ENCODE assay signal across 9 mouse cellular contexts in genomic region chr5:50059586-50059985, GRCm38 (mm10). TPM values are rescaled to one million over a fixed set of nuclear protein-coding genes. Genes with fewer than 3 reads are reported as not detected.
A peak's percentile ranks its signal among the peaks of the same experiment; 100 is the strongest.
DNase-seq lines count a peak whose midpoint lies in the region; ATAC-seq and TF ChIP-seq lines count a peak whose summit lies in the region.
"Had no signal": no experiment of that assay in that cellular context is flagged by ENCODE, and none has a peak within 500 bp of the region (broad histone marks: within the 10 kb centered on the region; RNA-seq: fewer than 3 reads in every experiment).

No protein-coding gene starts in this region.

- peaks cover 6% of the 10 kb centered on the region for H3K4me1 ChIP-seq in lung, adult 2 months (ENCODE audit: control insufficient read depth, insufficient read depth, low read length)
- H3K4me1 ChIP-seq in stomach, postnatal 0 days (replicated peaks; ENCODE audit: control insufficient read depth, insufficient read depth), result 0 out of 2 replicates have a peak, but pooled peaks cover 3% of the 10 kb centered on the region

- peak overlapping the region; percentile 89 for H3K27ac ChIP-seq in stomach, postnatal 0 days (replicated peaks)

- peak; percentile 16 for DNase-seq in testis, postnatal 14 days (ENCODE audit: low spot score)
- DNase-seq in testis, postnatal 10 days (ENCODE audit: low spot score), result no peak
- peak; percentile 59 to 72 for DNase-seq in kidney, adult 8-10 months
- DNase-seq in lung, adult 2 months, result peak; percentile 29
- peak; percentile 87 for DNase-seq in stomach, postnatal 0 days (ENCODE audit: low spot score)
- DNase-seq in spleen, adult 18-20 months, result no peak
- no peak for DNase-seq in left cerebral cortex, postnatal 25 days (ENCODE audit: low spot score in 2 of 2)
- no peak for DNase-seq in cerebellum, adult 8-10 months

- no peaks in the 10 kb centered on the region for H3K9me3 ChIP-seq in stomach, postnatal 0 days (ENCODE audit: control insufficient read depth, low read length)

- no peak overlapping the region for H3K4me3 ChIP-seq in lung, adult 2 months (replicated peaks; ENCODE audit: extremely low read depth, low read depth, low read length)
- H3K4me3 ChIP-seq in stomach, postnatal 0 days (ENCODE audit: low read depth, low read length), result peak overlapping the region; percentile 92

- ATAC-seq in stomach, postnatal 0 days (ENCODE audit: low FRiP score, low TSS enrichment), result peak; percentile 96

- intact Hi-C loops in left cerebral cortex, postnatal 25 days (cut with DNase I), result loop anchor here (5.0 kb wide), 1 partner anchor 158 kb away; no protein-coding TSS in a partner anchor

- no peak overlapping the region for H3K9ac ChIP-seq in stomach, postnatal 0 days (ENCODE audit: low read length)

- TF ChIP-seq EP300 in stomach, postnatal 0 days (optimal IDR thresholded peaks at IDR 0.05), result no peak

- TF ChIP-seq POLR2A in lung, adult 2 months (IDR thresholded peaks at IDR 0.05; ENCODE audit: borderline replicate concordance, extremely low read depth, low read depth, low read length), result peak; percentile 22; the same call in 1 of the 2 replicates

- no peak for TF ChIP-seq CTCF in lung, adult 2 months (IDR thresholded peaks at IDR 0.05; ENCODE audit: insufficient read depth, low read length)
- TF ChIP-seq CTCF in stomach, postnatal 0 days (IDR thresholded peaks at IDR 0.05; ENCODE audit: low read depth), result no peak

- 68% methylated on average over 7 of the region's 7 CpGs for WGBS in lung, adult 2 months
- WGBS in stomach, postnatal 0 days, result 58% methylated on average over 7 of the region's 7 CpGs

- H3K27me3 ChIP-seq in stomach, postnatal 0 days (ENCODE audit: control insufficient read depth, insufficient read depth, low read length), result no peaks in the 10 kb centered on the region
- H3K27me3 ChIP-seq: Patski had no signal

- peak overlapping the region; percentile 83 for H3K4me2 ChIP-seq in stomach, postnatal 0 days (replicated peaks; ENCODE audit: low read depth)

- H3K36me3 ChIP-seq in stomach, postnatal 0 days (ENCODE audit: control insufficient read depth, insufficient read depth, low read length), result no peaks in the 10 kb centered on the region

RNA-seq across cellular contexts. Expression of gene Adgra3, which starts 0.8 kb away (rescaled TPM):
- 37.2 and 44.1 TPM in 2 replicates for polyA plus RNA-seq in lung, adult 2 months (2012; rRNA removed)
- 7.1 and 7.9 TPM in 2 replicates for polyA plus RNA-seq in stomach, postnatal 0 days (2015; fragmentation: Nextera tagmentation; extraction: Ambion mirVana)
- total RNA-seq in left cerebral cortex, postnatal 25 days (2021), result 10 to 100 TPM; 22.8 to 27.4 TPM

Comparison
In these comparisons a context has a peak if more than half of its experiments do, and no peak if none do; other contexts are left out.
1. DNase-seq: peak in testis, postnatal 14 days (single experiment), kidney, adult 8-10 months (2 of 2), lung, adult 2 months (single experiment) and stomach, postnatal 0 days (single experiment); none in testis, postnatal 10 days (single experiment), spleen, adult 18-20 months (0 of 2), left cerebral cortex, postnatal 25 days (0 of 2) and cerebellum, adult 8-10 months (single experiment).